Mouse (Mus musculus) ES-E14 (cell line): Measurements from ENCODE around the gene Ivns1abp. TPM values are rescaled to one million over a fixed set of nuclear protein-coding genes. Genes with fewer than 3 reads are reported as not detected.
A peak's percentile ranks its signal among the peaks of the same experiment; 100 is the strongest.
"Not testable (repeated sequence)": the region's sequence is repeated elsewhere in the genome, so short reads cannot be mapped to it uniquely, and the experiment has no call there.

Experiments used
- DNase-seq: peaks from one replicate; pipeline ENCODE4 v3.0.0-alpha.2; 2013; ENCODE audit warnings: low read depth, low spot score
- H3K27ac ChIP-seq: 2 replicates; pipeline ENCODE4 v1.5.1; 2012; ENCODE audit warnings: low read depth, mild to moderate bottlenecking, low read length, moderate library complexity, mixed read lengths; ENCODE audit not compliant: poor library complexity, insufficient read depth, severe bottlenecking
- H3K36me3 ChIP-seq: 2 replicates; pipeline ENCODE4 v1.6.1; 2012; ENCODE audit warnings: mild to moderate bottlenecking, low read length, moderate library complexity, mixed read lengths; ENCODE audit not compliant: control insufficient read depth, poor library complexity, insufficient read depth, severe bottlenecking
- H3K4me1 ChIP-seq, 2 experiments: fragments of 150-350 bp in 1 of 2; sonication (generic) in 1 of 2; 2 replicates each; pipeline ENCODE4 v1.6.1; 2012; ENCODE audit warnings: low read length in 2 of 2, mild to moderate bottlenecking in 1 of 2, mixed read lengths in 1 of 2; ENCODE audit not compliant: control insufficient read depth in 2 of 2, insufficient read depth in 2 of 2, poor library complexity in 1 of 2
- H3K4me3 ChIP-seq, 2 experiments: fragments of 150-350 bp in 1 of 2; sonication (generic) in 1 of 2; 2 replicates each; pipeline ENCODE4 v1.5.1; 2012; ENCODE audit warnings: low read length in 2 of 2, low read depth in 1 of 2, mild to moderate bottlenecking in 1 of 2, mixed read lengths in 1 of 2; ENCODE audit not compliant: insufficient read depth in 1 of 2, poor library complexity in 1 of 2, severe bottlenecking in 1 of 2
- H3K9ac ChIP-seq: 2 replicates; pipeline ENCODE4 v1.6.1; 2012; ENCODE audit warnings: low read depth, mild to moderate bottlenecking, low read length, mixed read lengths; ENCODE audit not compliant: poor library complexity, insufficient read depth, severe bottlenecking
- H3K9me3 ChIP-seq: fragments of 150-350 bp; sonication (generic); 2 replicates; pipeline ENCODE4 v1.6.1; 2012; ENCODE audit warnings: low read depth, mild to moderate bottlenecking, low read length; ENCODE audit not compliant: control insufficient read depth, insufficient read depth
- CHD2 ChIP-seq: IDR thresholded peaks from 2 replicates; pipeline ENCODE4 v1.6.1; 2014; ENCODE audit warnings: mild to moderate bottlenecking, low read depth, low read length, inconsistent platforms
- HCFC1 ChIP-seq: IDR thresholded peaks from 2 replicates; pipeline ENCODE4 v1.6.1; 2012; ENCODE audit warnings: low read length, inconsistent platforms, borderline replicate concordance; ENCODE audit not compliant: insufficient read depth
- MAFK ChIP-seq: IDR thresholded peaks from 2 replicates; pipeline ENCODE4 v1.6.1; 2014; ENCODE audit warnings: mild to moderate bottlenecking, low read depth, low read length, inconsistent platforms; ENCODE audit not compliant: insufficient read depth
- ZC3H11A ChIP-seq: IDR thresholded peaks from 2 replicates; pipeline ENCODE4 v1.6.1; 2012; ENCODE audit warnings: low read depth, mild to moderate bottlenecking, inconsistent platforms, low read length, borderline replicate concordance
- ZNF384 ChIP-seq: IDR thresholded peaks from 2 replicates; pipeline ENCODE4 v1.6.1; 2012; ENCODE audit warnings: low read depth, low read length, inconsistent platforms
- in situ Hi-C, 2 experiments: fragments of 600-800 bp; cut with MboI; formaldehyde crosslinking; loops; one replicate each; pipeline ENCODE4 v1.15.1; 2025; ENCODE audit warnings: low sequenced_read_pairs in 2 of 2, inconsistent platforms in 1 of 2; ENCODE audit not compliant: unreplicated experiment in 2 of 2
- total RNA-seq: library from RNA; depleted of rRNA; stranded (reverse); fragments of 300-350 nt; gene quantifications from 2 replicates; pipeline ENCODE4 v1.2.3, GENCODE M21; 2012

The Ivns1abp gene
- total RNA-seq, 1 experiment = 89.5 TPM

- no peak overlapping the region for H3K27ac ChIP-seq
- H3K36me3 ChIP-seq = no peaks in the 10 kb centered on the region
- H3K9ac ChIP-seq = no peak overlapping the region
- TF ChIP-seq ZC3H11A (no peak), HCFC1 (no peak), MAFK (no peak), CHD2 (no peak), ZNF384 (no peak)
- in situ Hi-C loops = no loop called here
- H3K4me3 ChIP-seq = no peak overlapping the region
- DNase-seq = no peak
- H3K9me3 ChIP-seq = no peaks in the 10 kb centered on the region
- H3K4me1 ChIP-seq = peaks cover 5 to 8% of the 10 kb centered on the region in 2 experiments; a peak in 2 of 4 replicates
Observed at GRCm38 (mm10) chr1:151297596-151297995, 46.7 kb upstream of the Ivns1abp start.

GRCm38 (mm10) chr1:151301456-151301855 is 42.8 kb upstream of the Ivns1abp start:
- Histone ChIP-seq H3K9ac (no peak overlapping the region), H3K4me1 (peaks cover 5 to 6% of the 10 kb centered on the region in 2 experiments; a peak in 2 of 4 replicates), H3K36me3 (no peaks in the 10 kb centered on the region), H3K4me3 (no peak overlapping the region), H3K9me3 (no peaks in the 10 kb centered on the region), H3K27ac (no peak overlapping the region)
- DNase-seq = no peak
- in situ Hi-C loops = no loop called here
- TF ChIP-seq ZC3H11A (no peak), MAFK (no peak), ZNF384 (no peak), HCFC1 (no peak), CHD2 (no peak)

- H3K4me3 ChIP-seq = no peak overlapping the region
- H3K4me1 ChIP-seq = peaks cover 5 to 6% of the 10 kb centered on the region in 2 experiments; a peak in 2 of 4 replicates
- no peak for DNase-seq
- no peak overlapping the region for H3K27ac ChIP-seq
- H3K36me3 ChIP-seq = no peaks in the 10 kb centered on the region
- in situ Hi-C loops = no loop called here
- TF ChIP-seq CHD2 = no peak
- no peak for TF ChIP-seq HCFC1
- no peak for TF ChIP-seq ZC3H11A
- TF ChIP-seq MAFK = no peak
- no peak for TF ChIP-seq ZNF384
- H3K9ac ChIP-seq = no peak overlapping the region
- H3K9me3 ChIP-seq = no peaks in the 10 kb centered on the region
Observed at GRCm38 (mm10) chr1:151301904-151302303, 42.4 kb upstream of the Ivns1abp start.

GRCm38 (mm10) chr1:151303265-151303664 is 41.0 kb upstream of the Ivns1abp start:
- in situ Hi-C loops = no loop called here
- Histone ChIP-seq H3K27ac (no peak overlapping the region), H3K4me1 (peaks cover 5 to 6% of the 10 kb centered on the region in 2 experiments; a peak in 2 of 4 replicates), H3K4me3 (no peak overlapping the region), H3K36me3 (no peaks in the 10 kb centered on the region), H3K9me3 (no peaks in the 10 kb centered on the region), H3K9ac (no peak overlapping the region)
- no peak for TF ChIP-seq CHD2
- TF ChIP-seq ZC3H11A = no peak
- no peak for TF ChIP-seq MAFK
- TF ChIP-seq ZNF384 = no peak
- no peak for TF ChIP-seq HCFC1
- DNase-seq = no peak

- H3K4me3 ChIP-seq, in situ Hi-C loops: not testable (repeated sequence)
Observed at GRCm38 (mm10) chr1:151305001-151305400, 39.3 kb upstream of the Ivns1abp start.

More at GRCm38 (mm10) chr1:151305001-151305400, 39.3 kb upstream of the Ivns1abp start:
- H3K9ac ChIP-seq, H3K27ac ChIP-seq, H3K9me3 ChIP-seq, H3K4me1 ChIP-seq, H3K36me3 ChIP-seq: not testable (repeated sequence)
- DNase-seq = peak; percentile 31
